Mouse (Mus musculus): ENCODE measurements around the gene Opcml. TPM values are rescaled to one million over a fixed set of nuclear protein-coding genes. Genes with fewer than 3 reads are reported as not detected.

Opcml gene
- polyA plus RNA-seq, 1 experiment from 2014 or later, result 49.9 TPM

DNA sequence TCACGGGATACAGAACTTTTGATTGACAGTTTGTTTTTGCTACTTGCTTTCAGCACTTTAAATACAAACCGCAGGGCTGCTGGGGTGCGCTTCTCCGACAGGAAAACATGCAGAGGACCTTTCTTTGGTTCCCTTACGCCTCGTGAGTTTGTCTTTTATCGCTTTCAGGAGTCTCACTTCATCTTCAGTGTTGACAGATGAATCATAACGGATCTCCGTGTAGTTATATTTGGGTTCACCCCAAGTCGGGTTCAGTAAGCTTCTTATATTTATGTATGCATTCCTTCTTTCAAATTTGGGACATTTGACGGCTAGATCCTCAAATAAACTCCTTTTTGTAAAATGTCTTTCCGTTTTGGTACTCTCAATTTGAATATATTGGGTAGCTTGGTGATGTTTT, 632.8 kb downstream of the Opcml start:
- 69% methylated on average over 12 of the region's 12 CpGs for WGBS
- peaks cover 1% of the 10 kb centered on the region; the same call in 1 of the 2 replicates for H3K4me1 ChIP-seq
- H3K9ac ChIP-seq (replicated peaks), result no peak overlapping the region
- ATAC-seq (ENCODE audit: low FRiP score), result no peak
- H3K9me3 ChIP-seq (replicated peaks), result no peaks in the 10 kb centered on the region
- no peaks in the 10 kb centered on the region for H3K27me3 ChIP-seq (replicated peaks)
- no peak overlapping the region for H3K27ac ChIP-seq (replicated peaks)
- no peak overlapping the region for H3K4me3 ChIP-seq (replicated peaks)
- H3K4me2 ChIP-seq, result no peak overlapping the region
- H3K36me3 ChIP-seq, result no peaks in the 10 kb centered on the region

- no peak overlapping the region for H3K4me3 ChIP-seq (replicated peaks)
- peaks cover 5% of the 10 kb centered on the region; the same call in 1 of the 2 replicates for H3K4me1 ChIP-seq
- no peaks in the 10 kb centered on the region for H3K27me3 ChIP-seq (replicated peaks)
- H3K27ac ChIP-seq (replicated peaks), result no peak overlapping the region
- no peaks in the 10 kb centered on the region for H3K9me3 ChIP-seq (replicated peaks)
- H3K36me3 ChIP-seq, result no peaks in the 10 kb centered on the region
- 24% methylated on average over 8 of the region's 8 CpGs for WGBS
- no peak overlapping the region for H3K4me2 ChIP-seq
- ATAC-seq (ENCODE audit: low FRiP score), result no peak
- no peak overlapping the region for H3K9ac ChIP-seq (replicated peaks)
Measured at GRCm38 (mm10) chr9:28432159-28432558, 641.6 kb downstream of the Opcml start.

- H3K4me2 ChIP-seq, result no peak overlapping the region
- H3K9ac ChIP-seq (replicated peaks), result no peak overlapping the region
- no peaks in the 10 kb centered on the region for H3K36me3 ChIP-seq
- H3K4me1 ChIP-seq, result peaks cover 21% of the 10 kb centered on the region
- ATAC-seq (ENCODE audit: low FRiP score), result no peak
- H3K27me3 ChIP-seq (replicated peaks), result no peaks in the 10 kb centered on the region
- WGBS, result 83% methylated on average over 4 of the region's 4 CpGs
- H3K9me3 ChIP-seq (replicated peaks), result no peaks in the 10 kb centered on the region
- no peak overlapping the region for H3K4me3 ChIP-seq (replicated peaks)
- no peak overlapping the region for H3K27ac ChIP-seq (replicated peaks)
Measured at GRCm38 (mm10) chr9:28438752-28439151, 648.2 kb downstream of the Opcml start.

- no peaks in the 10 kb centered on the region for H3K9me3 ChIP-seq (replicated peaks)
- 48% methylated on average over 5 of the region's 5 CpGs for WGBS
- no peak overlapping the region for H3K4me3 ChIP-seq (replicated peaks)
- H3K27ac ChIP-seq (replicated peaks), result peak overlapping the region; percentile 66
- H3K27me3 ChIP-seq (replicated peaks), result no peaks in the 10 kb centered on the region
- ATAC-seq (ENCODE audit: low FRiP score), result peak; percentile 69
- H3K4me2 ChIP-seq, result no peak overlapping the region
- H3K9ac ChIP-seq (replicated peaks), result no peak overlapping the region
- peaks cover 26% of the 10 kb centered on the region for H3K4me1 ChIP-seq
- H3K36me3 ChIP-seq, result no peaks in the 10 kb centered on the region
Measured at GRCm38 (mm10) chr9:28439433-28440191, 649.0 kb downstream of the Opcml start.

- Histone ChIP-seq H3K27ac (replicated peaks) (peak overlapping the region; percentile 43), H3K4me2 (no peak overlapping the region), H3K9me3 (replicated peaks) (no peaks in the 10 kb centered on the region), H3K4me3 (replicated peaks) (no peak overlapping the region), H3K36me3 (no peaks in the 10 kb centered on the region), H3K9ac (replicated peaks) (no peak overlapping the region), H3K27me3 (replicated peaks) (no peaks in the 10 kb centered on the region), H3K4me1 (peaks cover 26% of the 10 kb centered on the region)
- 32% methylated on average over 3 of the region's 3 CpGs for WGBS
- 0 out of 2 replicates have a peak, but pooled peaks have one; percentile 35 for ATAC-seq (ENCODE audit: low FRiP score)
Measured at GRCm38 (mm10) chr9:28440192-28440795, 649.7 kb downstream of the Opcml start.

DNA sequence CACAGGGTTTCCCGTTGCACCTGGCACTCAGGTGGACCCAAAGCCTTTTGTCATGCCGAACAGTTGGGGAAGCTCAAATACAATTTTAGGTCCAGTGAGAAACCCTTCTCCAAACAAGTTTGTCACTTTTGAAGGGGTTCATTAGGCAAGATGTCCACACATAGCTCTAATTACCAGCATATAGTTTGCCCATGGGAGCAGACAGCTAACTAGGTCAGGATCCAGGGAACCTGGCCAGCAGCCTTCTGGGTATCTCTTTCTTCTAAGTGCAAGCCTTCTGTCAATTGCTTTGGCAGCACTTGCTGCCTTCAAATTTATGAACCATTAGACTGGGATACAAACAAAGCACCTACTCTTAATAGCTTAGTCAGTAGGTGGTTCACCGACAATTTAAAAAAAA, 653.9 kb downstream of the Opcml start:
- 51% methylated on average over 3 of the region's 3 CpGs for WGBS
- H3K27ac ChIP-seq (replicated peaks), result 0 out of 2 replicates have a peak overlapping the region, but pooled peaks have one; percentile 15
- H3K4me3 ChIP-seq (replicated peaks), result no peak overlapping the region
- H3K4me2 ChIP-seq, result no peak overlapping the region
- H3K36me3 ChIP-seq, result no peaks in the 10 kb centered on the region
- no peaks in the 10 kb centered on the region for H3K9me3 ChIP-seq (replicated peaks)
- no peaks in the 10 kb centered on the region for H3K27me3 ChIP-seq (replicated peaks)
- H3K9ac ChIP-seq (replicated peaks), result no peak overlapping the region
- ATAC-seq (ENCODE audit: low FRiP score), result no peak
- H3K4me1 ChIP-seq, result peaks cover 23% of the 10 kb centered on the region

GRCm38 (mm10) chr9:28444972-28445371, 654.4 kb downstream of the Opcml start:
- Histone ChIP-seq H3K9me3 (replicated peaks) (no peaks in the 10 kb centered on the region), H3K36me3 (no peaks in the 10 kb centered on the region), H3K4me3 (replicated peaks) (no peak overlapping the region), H3K4me2 (no peak overlapping the region), H3K27me3 (replicated peaks) (no peaks in the 10 kb centered on the region), H3K9ac (replicated peaks) (no peak overlapping the region), H3K4me1 (peaks cover 18% of the 10 kb centered on the region), H3K27ac (replicated peaks) (no peak overlapping the region)
- ATAC-seq (ENCODE audit: low FRiP score), result no peak
- WGBS, result 63% methylated on average over 8 of the region's 8 CpGs

- 81% methylated on average over 1 of the region's 1 CpGs for WGBS
- peaks cover 10% of the 10 kb centered on the region; the same call in 1 of the 2 replicates for H3K4me1 ChIP-seq
- no peak overlapping the region for H3K4me3 ChIP-seq (replicated peaks)
- H3K4me2 ChIP-seq, result no peak overlapping the region
- H3K9ac ChIP-seq (replicated peaks), result no peak overlapping the region
- H3K36me3 ChIP-seq, result no peaks in the 10 kb centered on the region
- no peaks in the 10 kb centered on the region for H3K27me3 ChIP-seq (replicated peaks)
- H3K27ac ChIP-seq (replicated peaks), result no peak overlapping the region
- no peaks in the 10 kb centered on the region for H3K9me3 ChIP-seq (replicated peaks)
- no peak for ATAC-seq (ENCODE audit: low FRiP score)
Measured at GRCm38 (mm10) chr9:28445863-28446262, 655.3 kb downstream of the Opcml start.

DNA sequence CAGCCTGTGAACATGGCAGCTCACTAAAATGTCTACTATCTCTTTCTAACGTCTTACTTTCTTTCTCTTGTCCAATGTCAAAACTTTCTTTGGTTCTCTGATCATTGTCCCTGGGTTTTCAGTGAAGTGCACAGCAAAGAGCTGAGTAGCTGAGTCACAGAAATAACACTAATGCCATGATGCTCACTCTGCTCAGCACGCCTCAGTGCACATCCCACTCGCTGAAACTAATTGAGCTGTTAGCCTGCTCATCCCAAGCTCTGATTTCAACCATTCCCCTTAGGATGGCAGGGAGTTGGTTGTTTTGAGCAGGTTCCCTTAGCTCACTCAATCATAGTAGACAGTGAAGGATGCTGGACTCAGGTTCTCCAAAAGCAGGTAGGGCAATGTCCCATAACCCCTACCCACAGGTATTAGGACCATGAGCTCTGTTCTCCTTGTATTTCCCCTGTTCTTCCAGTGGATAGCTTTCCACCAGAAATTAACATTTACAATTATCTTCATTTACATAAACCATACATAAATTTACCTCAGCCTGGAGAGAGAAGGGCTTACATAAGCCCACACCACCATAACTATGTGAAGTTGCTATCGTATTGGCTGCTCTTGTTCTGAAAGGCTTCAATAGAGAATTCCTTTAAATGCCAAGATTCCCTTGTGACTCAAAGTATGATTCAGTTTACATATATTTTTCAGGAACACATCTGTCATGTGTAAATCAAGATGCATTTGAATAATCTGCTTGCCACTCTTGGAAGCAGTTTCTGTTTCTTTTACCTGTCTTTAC, 655.9 kb downstream of the Opcml start:
- no peak for ATAC-seq (ENCODE audit: low FRiP score)
- H3K4me2 ChIP-seq, result no peak overlapping the region
- no peak overlapping the region for H3K9ac ChIP-seq (replicated peaks)
- WGBS, result 61% methylated on average over 4 of the region's 4 CpGs
- no peaks in the 10 kb centered on the region for H3K36me3 ChIP-seq
- no peak overlapping the region for H3K4me3 ChIP-seq (replicated peaks)
- H3K9me3 ChIP-seq (replicated peaks), result no peaks in the 10 kb centered on the region
- no peaks in the 10 kb centered on the region for H3K27me3 ChIP-seq (replicated peaks)
- H3K4me1 ChIP-seq, result peaks cover 9% of the 10 kb centered on the region; the same call in 1 of the 2 replicates
- no peak overlapping the region for H3K27ac ChIP-seq (replicated peaks)

DNA sequence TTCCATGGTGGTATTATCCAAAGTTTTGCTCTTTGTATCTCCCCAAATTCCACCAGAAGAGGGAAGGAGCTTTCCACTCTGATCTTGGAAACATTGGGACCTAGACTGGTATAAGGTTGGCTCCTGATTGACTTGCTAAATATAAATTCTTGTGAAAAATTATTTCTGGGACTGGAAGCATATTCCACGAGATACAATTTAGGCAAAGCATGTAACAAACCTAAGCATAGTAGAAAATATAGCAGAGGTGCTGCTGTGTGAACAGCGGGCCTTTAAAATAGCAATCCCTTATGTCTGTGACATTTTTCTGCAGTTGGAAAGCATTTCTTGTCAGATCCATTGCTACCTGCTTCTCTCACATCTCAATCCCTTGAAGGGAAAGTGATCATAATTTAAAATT, 661.9 kb downstream of the Opcml start:
- Histone ChIP-seq H3K36me3 (no peaks in the 10 kb centered on the region), H3K4me2 (no peak overlapping the region), H3K4me3 (replicated peaks) (no peak overlapping the region), H3K9ac (replicated peaks) (no peak overlapping the region), H3K27me3 (replicated peaks) (no peaks in the 10 kb centered on the region), H3K4me1 (no peaks in the 10 kb centered on the region), H3K27ac (replicated peaks) (no peak overlapping the region), H3K9me3 (replicated peaks) (no peaks in the 10 kb centered on the region)
- 85% methylated on average over 2 of the region's 2 CpGs for WGBS
- no peak for ATAC-seq (ENCODE audit: low FRiP score)

DNA sequence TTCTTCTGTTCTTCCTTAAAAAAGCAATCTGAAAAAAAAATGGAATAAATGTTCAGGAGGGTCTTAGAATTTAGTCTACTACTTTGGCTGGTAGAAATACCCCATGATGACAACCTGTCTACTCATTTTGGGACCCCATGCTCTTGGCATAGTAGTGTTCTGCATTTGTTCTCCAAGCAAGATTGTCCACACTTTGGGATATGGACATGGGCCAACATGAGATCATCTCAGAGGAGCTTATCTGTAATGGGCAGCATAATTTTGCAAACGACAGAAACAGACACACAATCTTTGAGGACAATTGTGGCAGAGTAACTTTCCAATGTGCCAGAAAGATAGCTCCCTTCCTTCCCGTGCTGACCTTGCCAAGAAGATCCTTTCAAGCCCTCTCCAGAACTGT, 662.5 kb downstream of the Opcml start:
- Histone ChIP-seq H3K9me3 (replicated peaks) (no peaks in the 10 kb centered on the region), H3K9ac (replicated peaks) (no peak overlapping the region), H3K4me2 (no peak overlapping the region), H3K4me1 (peaks cover 3% of the 10 kb centered on the region; the same call in 1 of the 2 replicates), H3K36me3 (no peaks in the 10 kb centered on the region), H3K4me3 (replicated peaks) (no peak overlapping the region), H3K27me3 (replicated peaks) (no peaks in the 10 kb centered on the region), H3K27ac (replicated peaks) (no peak overlapping the region)
- WGBS, result 87% methylated on average over 2 of the region's 2 CpGs
- ATAC-seq (ENCODE audit: low FRiP score), result no peak
